Comparison of ENCODE assay signal across 8 mouse cellular contexts in genomic region chr11:82819350-82819749, GRCm38 (mm10). TPM values are rescaled to one million over a fixed set of nuclear protein-coding genes. Genes with fewer than 3 reads are reported as not detected.
DNase-seq lines count a peak whose midpoint lies in the region; ATAC-seq and TF ChIP-seq lines count a peak whose summit lies in the region.
"Had no signal": no experiment of that assay in that cellular context is flagged by ENCODE, and none has a peak within 500 bp of the region (broad histone marks: within the 10 kb centered on the region; RNA-seq: fewer than 3 reads in every experiment).

No protein-coding gene starts in this region.

- H3K9me3 ChIP-seq in embryonic facial prominence, embryonic 11.5 days (replicated peaks; ENCODE audit: control insufficient read depth, low read length): no peaks in the 10 kb centered on the region
- H3K9me3 ChIP-seq in kidney, embryonic 16.5 days (ENCODE audit: low read length): no peaks in the 10 kb centered on the region
- H3K9me3 ChIP-seq: stomach, embryonic 15.5 days had no signal

- DNase-seq in ovary, postnatal 14 days (ENCODE audit: low spot score): peak; percentile 34
- DNase-seq in ovary, adult 18-20 months (ENCODE audit: low spot score): no peak
- peak; percentile 89 for DNase-seq in ZHBTc4 (ENCODE audit: low read depth, low spot score)
- DNase-seq in embryonic facial prominence, embryonic 11.5 days (ENCODE audit: low spot score): peak; percentile 60
- peak; percentile 44 for DNase-seq in lung, postnatal 25 days (ENCODE audit: low spot score)
- DNase-seq in thymus, adult 2 months: peak; percentile 63

- TF ChIP-seq POLR2A in thymus, adult 2 months (IDR thresholded peaks at IDR 0.05; ENCODE audit: control insufficient read depth, extremely low read depth, insufficient read depth, low read length, poor library complexity): no peak

- H3K4me1 ChIP-seq in embryonic facial prominence, embryonic 11.5 days (ENCODE audit: control insufficient read depth, insufficient read depth, low read length): no peaks in the 10 kb centered on the region
- H3K4me1 ChIP-seq in kidney, embryonic 16.5 days (ENCODE audit: insufficient read depth, low read length): peaks cover 18% of the 10 kb centered on the region
- no peaks in the 10 kb centered on the region for H3K4me1 ChIP-seq in thymus, adult 2 months (replicated peaks; ENCODE audit: control insufficient read depth, insufficient read depth, low read length)
- H3K4me1 ChIP-seq: stomach, embryonic 15.5 days had no signal

- no peaks in the 10 kb centered on the region for H3K36me3 ChIP-seq in embryonic facial prominence, embryonic 11.5 days (replicated peaks; ENCODE audit: control insufficient read depth, insufficient read depth, low read depth, low read length)
- no peaks in the 10 kb centered on the region for H3K36me3 ChIP-seq in kidney, embryonic 16.5 days (ENCODE audit: insufficient read depth, low read length)
- H3K36me3 ChIP-seq in thymus, adult 2 months (ENCODE audit: control insufficient read depth, insufficient read depth, low read length): no peaks in the 10 kb centered on the region
- H3K36me3 ChIP-seq: stomach, embryonic 15.5 days had no signal

- H3K9ac ChIP-seq in embryonic facial prominence, embryonic 11.5 days (replicated peaks; ENCODE audit: low read length): no peak overlapping the region
- H3K9ac ChIP-seq in kidney, embryonic 16.5 days (replicated peaks; ENCODE audit: low read length): no peak overlapping the region
- H3K9ac ChIP-seq: stomach, embryonic 15.5 days had no signal

- WGBS in embryonic facial prominence, embryonic 11.5 days: 55% methylated on average over 4 of the region's 4 CpGs
- 49% methylated on average over 4 of the region's 4 CpGs for WGBS in kidney, embryonic 16.5 days
- 79% methylated on average over 4 of the region's 4 CpGs for WGBS in thymus, adult 2 months

- no peak for TF ChIP-seq CTCF in thymus, adult 2 months (IDR thresholded peaks at IDR 0.05; ENCODE audit: borderline replicate concordance, control insufficient read depth, extremely low read depth, insufficient read depth, low read length, poor library complexity)

- ATAC-seq in embryonic facial prominence, embryonic 11.5 days (replicated peaks; ENCODE audit: insufficient number of reproducible peaks, low FRiP score, low TSS enrichment, low read depth): no peak
- ATAC-seq in kidney, embryonic 16.5 days (ENCODE audit: low FRiP score, low TSS enrichment): no peak

- H3K27ac ChIP-seq in embryonic facial prominence, embryonic 11.5 days (replicated peaks; ENCODE audit: low read depth, low read length): no peak overlapping the region
- H3K27ac ChIP-seq in kidney, embryonic 16.5 days (ENCODE audit: low read length): peak overlapping the region; percentile 85
- H3K27ac ChIP-seq in thymus, adult 2 months (ENCODE audit: control insufficient read depth, insufficient read depth, low read length): no peak overlapping the region
- H3K27ac ChIP-seq: stomach, embryonic 15.5 days had no signal

- no peaks in the 10 kb centered on the region for H3K27me3 ChIP-seq in embryonic facial prominence, embryonic 11.5 days (ENCODE audit: control insufficient read depth, insufficient read depth, low read length)
- H3K27me3 ChIP-seq in kidney, embryonic 16.5 days (ENCODE audit: insufficient read depth, low read length): no peaks in the 10 kb centered on the region
- no peaks in the 10 kb centered on the region for H3K27me3 ChIP-seq in thymus, adult 2 months (ENCODE audit: control insufficient read depth, insufficient read depth, low read length)
- H3K27me3 ChIP-seq: stomach, embryonic 15.5 days had no signal

- H3K4me2 ChIP-seq in embryonic facial prominence, embryonic 11.5 days (ENCODE audit: low read depth, low read length): no peak overlapping the region
- H3K4me2 ChIP-seq in kidney, embryonic 16.5 days (replicated peaks; ENCODE audit: low read depth, low read length): no peak overlapping the region
- H3K4me2 ChIP-seq: stomach, embryonic 15.5 days had no signal

- H3K4me3 ChIP-seq in embryonic facial prominence, embryonic 11.5 days (ENCODE audit: low read depth, low read length): no peak overlapping the region
- no peak overlapping the region for H3K4me3 ChIP-seq in kidney, embryonic 16.5 days (ENCODE audit: low read length)
- no peak overlapping the region for H3K4me3 ChIP-seq in thymus, adult 2 months (ENCODE audit: control insufficient read depth, insufficient read depth, low read length)
- H3K4me3 ChIP-seq: stomach, embryonic 15.5 days had no signal

RNA-seq across cellular contexts. Expression of gene Lig3, which starts 38.4 kb away (rescaled TPM):
- polyA plus RNA-seq in embryonic facial prominence, embryonic 11.5 days (2014; fragmentation: Nextera tagmentation; extraction: Ambion mirVana): 44.8 and 48.1 TPM in 2 replicates
- polyA plus RNA-seq in kidney, embryonic 16.5 days (2015; fragmentation: Nextera tagmentation; extraction: Ambion mirVana): 33.2 and 35.4 TPM in 2 replicates
- polyA plus RNA-seq in thymus, adult 2 months (2012; rRNA removed): 18.5 and 23.0 TPM in 2 replicates

RNA-seq across cellular contexts. Expression of gene Rffl, which starts 51.7 kb away (rescaled TPM):
- polyA plus RNA-seq in embryonic facial prominence, embryonic 11.5 days (2014; fragmentation: Nextera tagmentation; extraction: Ambion mirVana): 12.1 and 12.8 TPM in 2 replicates
- 23.7 and 25.0 TPM in 2 replicates for polyA plus RNA-seq in kidney, embryonic 16.5 days (2015; fragmentation: Nextera tagmentation; extraction: Ambion mirVana)
- 13.4 and 16.3 TPM in 2 replicates for polyA plus RNA-seq in thymus, adult 2 months (2012; rRNA removed)

RNA-seq across cellular contexts. Expression of gene Zfp830, which starts 55.2 kb away (rescaled TPM):
- polyA plus RNA-seq in embryonic facial prominence, embryonic 11.5 days (2014; fragmentation: Nextera tagmentation; extraction: Ambion mirVana): 44.4 and 44.9 TPM in 2 replicates
- 42.6 and 43.9 TPM in 2 replicates for polyA plus RNA-seq in kidney, embryonic 16.5 days (2015; fragmentation: Nextera tagmentation; extraction: Ambion mirVana)
- 8.1 and 8.7 TPM in 2 replicates for polyA plus RNA-seq in thymus, adult 2 months (2012; rRNA removed)

RNA-seq across cellular contexts. Expression of gene Cct6b, which starts 55.2 kb away (rescaled TPM):
- polyA plus RNA-seq in embryonic facial prominence, embryonic 11.5 days (2014; fragmentation: Nextera tagmentation; extraction: Ambion mirVana): 0.11 and 0.26 TPM in 2 replicates
- polyA plus RNA-seq in kidney, embryonic 16.5 days (2015; fragmentation: Nextera tagmentation; extraction: Ambion mirVana): 0.31 and 0.32 TPM in 2 replicates
- polyA plus RNA-seq in thymus, adult 2 months (2012; rRNA removed): 0.16 and 0.19 TPM in 2 replicates
